Mouse (Mus musculus): ENCODE measurements at regions not wholly inside any gene's neighbourhood (a gene's known extent, or its start where the extent isn't known, plus 50 kb on each side); places are given as distances from the start of the nearest gene placed in this dataset.

GRCm38 (mm10) chr15:13765411-13765810 lies 591.9 kb upstream of the Cdh6 start:
- no peak for DNase-seq

GRCm38 (mm10) chr15:13764587-13764986 lies 591.1 kb upstream of the Cdh6 start:
- DNase-seq = no peak

DNA sequence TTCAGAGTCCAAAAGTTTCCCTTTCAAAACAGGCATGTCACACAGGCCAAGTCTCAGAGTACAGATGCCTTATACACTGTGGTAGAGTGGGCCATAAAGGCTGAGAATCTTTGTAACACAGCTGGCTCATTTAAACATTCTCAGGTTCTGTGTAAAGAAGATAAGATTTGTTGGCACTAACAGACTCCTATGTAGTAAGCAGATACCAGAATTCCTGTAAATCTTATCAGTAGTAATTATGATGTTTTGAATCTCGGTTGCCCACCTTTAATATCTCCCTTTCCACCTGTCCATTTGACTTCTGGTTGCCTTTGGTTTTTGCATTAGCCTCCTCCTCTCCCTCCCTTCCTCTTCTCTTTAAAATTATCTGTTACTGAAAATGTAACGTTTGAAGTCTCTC lies 573.1 kb upstream of the Cdh6 start:
- DNase-seq = no peak

- no peak for DNase-seq
These were observed 532.8 kb upstream of the Cdh6 start for GRCm38 (mm10) chr15:13706276-13706675.

DNA sequence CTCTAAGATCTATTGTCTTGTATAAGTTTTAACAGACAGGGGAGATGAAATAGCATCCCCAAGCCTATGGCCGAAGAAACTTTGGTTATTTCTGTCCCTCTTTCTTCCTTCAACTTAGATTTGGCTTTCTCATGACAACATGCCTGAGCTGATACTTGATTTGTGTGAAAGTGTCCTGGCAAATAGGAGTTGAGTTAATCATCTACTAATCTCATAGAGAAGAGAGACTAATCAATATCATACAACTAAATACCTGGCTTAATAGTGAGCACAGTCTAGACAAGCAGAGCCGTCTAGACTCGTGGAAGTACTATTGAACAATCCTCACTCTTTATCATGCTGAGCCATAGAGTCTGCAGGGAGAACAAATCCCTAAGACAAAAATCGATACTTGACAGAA lies 531.7 kb upstream of the Cdh6 start:
- DNase-seq = no peak

DNA sequence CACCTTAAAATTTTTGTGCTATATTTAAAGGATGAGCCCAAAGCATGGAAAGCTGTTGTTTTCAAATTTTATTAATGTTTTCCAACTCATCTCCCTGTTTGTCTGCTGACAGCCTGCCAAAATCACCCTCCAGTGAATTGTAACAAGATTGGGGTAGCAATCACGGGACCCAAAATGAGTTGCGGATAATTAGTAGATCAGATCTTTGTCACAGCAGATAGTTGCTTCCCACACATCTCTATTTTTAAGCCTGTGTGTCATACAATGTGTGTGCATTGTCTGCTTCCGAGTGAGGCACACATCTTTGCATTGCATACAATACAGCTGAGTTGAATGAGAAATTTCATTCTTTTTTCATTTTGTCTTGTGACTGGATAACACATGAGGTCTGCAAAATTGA lies 494.7 kb upstream of the Cdh6 start:
- no peak for DNase-seq

- no peak for DNase-seq
These were observed 493.8 kb upstream of the Cdh6 start for GRCm38 (mm10) chr15:13667278-13667677.

- no peak for DNase-seq
These were observed 488.8 kb upstream of the Cdh6 start for GRCm38 (mm10) chr15:13662275-13662674.

- no peak for DNase-seq
These were observed 481.6 kb upstream of the Cdh6 start for GRCm38 (mm10) chr15:13655038-13655437.

DNA sequence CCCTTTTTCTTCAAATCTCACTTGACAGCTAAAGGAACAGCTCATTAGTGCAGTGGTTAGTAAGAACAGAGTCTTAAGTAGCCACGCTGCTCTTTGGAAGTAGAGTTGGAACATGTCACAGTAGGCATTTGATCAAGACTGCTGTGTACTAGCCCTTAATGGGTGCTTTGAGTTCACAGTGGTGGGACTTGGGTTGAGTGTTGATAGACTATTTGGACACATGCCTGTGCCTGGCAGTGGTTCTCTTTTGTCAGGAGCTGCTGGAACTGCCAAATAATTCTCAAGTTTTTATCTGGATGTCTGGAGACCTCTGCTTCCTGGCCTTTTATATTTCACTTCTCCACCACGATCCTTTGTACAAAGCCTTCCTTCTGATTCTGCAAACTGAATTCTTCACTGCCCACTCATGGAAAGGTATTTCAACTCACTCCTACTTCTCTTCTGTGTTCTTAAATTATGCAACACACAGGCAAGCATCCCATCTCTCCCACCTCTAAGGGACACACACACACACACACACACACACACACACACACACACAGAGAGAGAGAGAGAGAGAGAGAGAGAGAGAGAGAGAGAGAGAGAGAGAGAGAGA lies 462.0 kb upstream of the Cdh6 start:
- no peak for DNase-seq

DNA sequence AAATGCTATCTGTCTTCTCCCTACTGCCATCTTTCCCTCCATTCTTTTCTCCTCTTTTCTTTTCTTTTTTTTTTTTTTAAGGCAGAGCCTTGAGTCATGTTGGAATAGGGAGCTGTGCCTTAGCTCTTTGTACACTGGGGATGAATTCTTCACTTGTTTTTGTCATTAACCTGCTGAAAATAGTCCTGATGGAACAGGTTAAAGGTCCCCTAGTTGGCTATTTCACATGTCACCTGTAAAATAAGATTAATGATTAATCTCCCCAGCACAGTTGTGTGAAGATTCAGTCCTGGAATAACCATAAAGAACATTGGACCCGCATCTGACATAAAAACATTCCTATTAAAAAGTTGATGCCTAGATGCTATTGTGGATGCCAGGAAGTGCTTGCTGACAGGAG lies 428.7 kb upstream of the Cdh6 start:
- DNase-seq = no peak

- no peak for DNase-seq
These were observed 424.4 kb upstream of the Cdh6 start for GRCm38 (mm10) chr15:13597856-13598255.

DNA sequence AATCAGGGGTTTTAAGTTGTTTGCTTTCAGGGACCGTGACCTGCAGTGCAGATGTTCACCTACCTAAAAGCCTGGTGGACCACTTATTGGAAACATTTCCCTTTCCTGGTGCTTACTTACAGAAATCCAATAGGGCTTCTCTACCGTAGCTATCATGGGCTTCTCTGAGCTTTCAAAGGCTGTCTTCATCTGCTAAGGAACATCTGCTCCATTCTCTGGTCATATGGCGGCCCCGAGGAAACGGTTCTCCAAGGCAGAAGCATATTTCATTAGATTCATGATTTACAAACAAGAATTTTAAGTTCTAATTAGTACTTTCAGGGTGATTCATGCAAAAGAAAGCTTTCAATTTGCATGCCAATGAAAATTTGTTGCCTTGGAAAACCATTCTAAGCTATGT lies 420.3 kb upstream of the Cdh6 start:
- no peak for DNase-seq

- DNase-seq = no peak
These were observed 417.4 kb upstream of the Cdh6 start for GRCm38 (mm10) chr15:13590864-13591263.

DNA sequence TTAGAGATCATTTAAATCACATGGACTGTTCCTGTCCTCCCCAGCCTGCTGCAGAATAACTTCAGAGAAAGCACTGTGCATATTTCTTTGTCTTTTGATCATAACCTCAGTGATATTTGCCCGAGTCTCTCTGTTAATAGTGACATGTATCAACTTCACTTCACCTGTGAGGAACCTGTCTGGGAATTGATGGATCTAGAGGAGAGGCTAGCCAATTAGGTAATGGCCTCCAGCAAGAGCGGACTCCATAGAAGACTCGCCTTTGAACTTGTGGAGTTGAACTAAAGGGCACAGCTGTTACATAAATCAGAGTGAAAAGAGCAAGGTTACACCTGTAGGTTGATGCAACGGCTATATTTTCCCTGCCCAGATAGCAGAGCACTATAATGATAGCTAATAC lies 409.8 kb upstream of the Cdh6 start:
- DNase-seq = no peak

DNA sequence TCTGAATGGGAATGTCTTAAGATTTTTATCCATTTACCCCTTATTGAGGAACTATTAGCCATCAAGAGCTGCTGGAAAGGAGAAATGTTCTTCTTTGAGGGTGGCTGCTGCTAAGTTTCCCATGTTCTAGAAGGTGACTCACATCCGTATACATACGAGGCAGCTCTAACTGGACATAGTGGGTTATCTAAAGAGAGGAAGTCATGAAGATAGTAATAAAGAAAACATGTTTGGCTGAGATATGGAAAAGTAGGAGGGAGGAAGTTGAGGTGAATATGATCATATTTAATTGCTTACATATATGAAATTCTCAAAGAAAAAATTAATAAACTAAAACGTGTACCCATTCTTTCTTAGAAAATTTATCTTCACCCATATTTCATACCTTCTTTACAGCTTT lies 408.7 kb upstream of the Cdh6 start:
- no peak for DNase-seq

DNA sequence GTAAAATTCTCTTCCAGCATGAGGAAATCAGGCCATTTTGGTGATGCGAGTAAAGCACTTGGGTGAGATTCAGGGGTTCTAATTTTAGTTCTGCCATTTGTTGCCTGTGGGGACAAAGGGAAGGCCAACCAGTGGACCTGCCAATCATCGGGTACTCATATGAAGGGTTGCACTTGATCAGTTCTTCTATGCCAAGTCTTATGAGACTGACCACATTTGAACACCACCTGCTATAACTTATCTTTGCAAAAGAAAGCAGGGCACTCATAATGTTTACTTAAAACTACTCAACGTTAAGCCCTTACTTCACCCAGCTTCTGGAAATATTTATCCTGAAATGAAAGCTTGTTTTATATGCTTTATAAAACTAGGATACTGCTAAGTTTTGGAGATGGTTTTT lies 400.1 kb upstream of the Cdh6 start:
- no peak for DNase-seq

GRCm38 (mm10) chr15:13560920-13561319 lies 387.4 kb upstream of the Cdh6 start:
- no peak for DNase-seq

DNA sequence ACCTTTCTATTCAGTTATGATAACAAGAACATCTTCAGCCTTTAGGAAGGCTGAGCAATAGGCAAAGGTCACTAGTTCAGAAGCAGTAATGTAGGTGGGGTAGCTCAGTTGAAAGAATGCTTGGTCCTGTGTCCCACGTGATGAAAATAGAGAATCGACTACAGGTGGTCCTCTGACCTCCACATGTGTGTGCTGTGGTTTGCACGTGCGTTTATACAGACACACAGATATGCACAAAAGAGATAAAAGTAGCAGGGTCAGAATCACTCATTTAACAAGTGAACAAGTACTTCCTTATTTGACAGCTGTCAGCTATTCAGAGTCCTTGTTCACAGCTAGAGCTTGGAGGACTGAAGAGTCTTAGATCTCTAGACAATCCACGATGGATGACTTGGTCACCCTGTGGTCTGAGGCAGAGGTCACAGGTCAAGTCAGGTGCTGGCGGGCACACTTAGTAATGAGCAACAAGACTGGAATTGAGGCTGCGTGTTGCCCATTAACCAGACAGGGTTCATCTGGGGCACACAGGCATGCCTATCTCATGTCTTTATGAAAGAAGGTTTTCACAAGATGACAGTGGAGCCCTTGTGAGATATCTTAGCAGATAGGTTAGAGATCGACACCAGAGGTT lies 375.8 kb upstream of the Cdh6 start:
- no peak for DNase-seq

- DNase-seq = peak; percentile 18
These were observed 366.6 kb upstream of the Cdh6 start for GRCm38 (mm10) chr15:13540026-13540425.

- no peak for DNase-seq
These were observed 360.5 kb upstream of the Cdh6 start for GRCm38 (mm10) chr15:13534017-13534416.

GRCm38 (mm10) chr15:13529960-13530359 lies 356.5 kb upstream of the Cdh6 start:
- no peak for DNase-seq

DNA sequence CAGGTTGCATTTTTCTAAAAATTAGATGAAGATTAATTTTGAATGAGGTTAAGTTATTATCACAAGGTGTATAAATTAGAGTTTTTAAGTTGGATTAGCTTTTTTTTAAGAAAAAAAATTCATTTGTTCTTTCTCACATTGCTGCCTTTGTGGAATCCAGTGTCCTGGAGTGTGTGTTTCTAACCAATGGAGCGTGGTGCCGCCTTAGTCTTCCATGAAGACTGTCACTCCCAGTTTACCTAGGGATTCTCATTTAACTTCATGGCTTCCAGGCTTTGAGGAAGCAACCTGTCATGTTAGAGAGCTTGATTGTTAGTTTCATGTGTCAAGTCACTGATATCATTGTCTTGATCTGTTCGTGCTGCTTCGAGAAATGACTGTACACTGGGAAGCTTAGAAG lies 355.6 kb upstream of the Cdh6 start:
- DNase-seq = no peak

All from adrenal gland, postnatal 10 days (tissue).